Mouse (Mus musculus): ENCODE measurements around the gene Sycp2l.
"Not testable (repeated sequence)": the region's sequence is repeated elsewhere in the genome, so short reads cannot be mapped to it uniquely, and the experiment has no call there.

Sycp2l gene

GRCm38 (mm10) chr13:41123666-41124225, 9.6 kb downstream of the Sycp2l start:
- no peak for DNase-seq (ENCODE audit: low spot score in 2 of 2)

DNA sequence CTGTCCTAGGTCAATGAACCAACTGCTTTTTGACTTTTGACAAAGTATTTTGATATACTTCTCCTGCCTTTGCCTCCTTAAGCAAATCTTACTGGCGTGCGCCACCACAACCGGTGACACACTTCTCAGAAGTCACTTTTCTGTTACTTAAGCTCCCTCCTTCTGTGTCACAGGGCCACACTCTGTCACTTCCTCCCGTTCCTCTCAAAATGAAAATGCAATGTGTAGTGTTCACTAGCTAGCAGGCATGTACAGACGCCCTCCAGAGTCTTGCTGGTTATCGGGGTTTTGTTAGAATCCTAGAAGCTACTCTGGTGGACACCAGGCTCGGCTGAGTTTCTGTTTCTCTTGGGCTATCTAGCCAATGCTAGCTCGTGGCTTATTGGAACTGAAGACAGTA, 14.2 kb downstream of the Sycp2l start:
- DNase-seq (ENCODE audit: low spot score in 2 of 2), result no peak

DNA sequence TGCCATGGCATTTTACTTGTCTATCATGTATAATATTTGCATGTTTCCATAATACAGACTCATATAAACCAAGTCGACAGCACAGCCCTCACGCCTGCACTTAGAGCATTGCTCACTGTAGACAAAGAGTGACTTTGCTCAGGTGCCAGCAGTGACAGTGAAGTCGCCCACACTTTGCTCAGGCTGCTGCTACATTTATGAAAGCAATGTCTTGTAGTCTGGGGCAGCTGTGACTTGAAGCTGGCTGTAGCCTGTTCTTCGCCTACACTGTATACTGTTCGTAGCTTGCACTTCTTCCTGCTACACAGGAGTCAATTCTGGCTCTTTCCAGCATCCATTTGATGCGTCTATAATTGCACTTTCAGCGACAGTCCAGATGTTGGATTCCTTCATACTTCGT, 15.0 kb downstream of the Sycp2l start:
- DNase-seq (ENCODE audit: low spot score in 2 of 2), result no peak

DNA sequence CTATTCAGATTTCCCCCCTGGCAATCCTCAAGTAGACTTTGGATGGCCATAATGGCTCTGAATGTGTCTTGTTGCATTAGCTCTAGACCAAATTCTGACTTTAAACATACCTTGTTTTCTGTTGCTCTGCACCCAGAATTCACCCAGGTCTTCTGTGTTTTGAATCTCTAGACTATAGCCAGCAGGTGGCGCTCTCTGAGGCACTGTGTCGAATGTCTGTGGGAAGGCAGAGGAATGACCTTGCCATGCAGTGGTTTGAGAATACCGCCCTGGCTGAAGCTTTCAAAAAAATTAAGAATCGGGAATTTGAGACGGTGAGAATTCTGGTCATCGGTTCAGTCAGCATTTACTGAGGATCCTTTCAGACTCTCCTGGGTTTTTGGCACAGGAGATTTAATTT, 20.8 kb downstream of the Sycp2l start:
- peak; percentile 4 to 20 for DNase-seq (ENCODE audit: low spot score in 2 of 2)

DNA sequence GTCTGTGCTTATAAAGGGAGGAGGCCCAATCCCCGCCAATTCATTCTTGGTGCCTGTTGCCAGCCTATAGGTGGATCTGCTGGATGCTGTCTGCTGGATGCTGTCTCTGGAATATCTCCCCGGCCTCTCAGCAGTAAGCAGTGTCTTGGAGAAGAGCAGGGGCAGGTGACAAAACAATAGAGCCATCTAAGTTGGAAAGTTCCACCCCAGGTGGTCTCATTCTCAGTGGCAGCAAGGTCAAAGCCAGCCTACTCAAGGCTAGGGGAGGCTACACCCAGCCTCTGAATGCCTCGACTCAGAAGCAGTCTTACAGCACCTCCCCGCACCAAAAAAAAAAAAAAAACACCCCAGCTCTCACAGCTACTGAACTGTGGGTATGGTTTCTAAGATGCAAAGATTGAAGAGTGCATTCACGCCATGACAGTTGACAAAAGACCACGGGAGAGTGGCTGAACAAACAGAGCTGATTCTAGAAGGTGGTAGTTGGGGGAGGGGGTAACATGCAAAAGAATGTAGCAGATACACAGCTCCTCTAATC, 31.4 kb downstream of the Sycp2l start:
- DNase-seq (ENCODE audit: low spot score in 2 of 2), result no peak

DNA sequence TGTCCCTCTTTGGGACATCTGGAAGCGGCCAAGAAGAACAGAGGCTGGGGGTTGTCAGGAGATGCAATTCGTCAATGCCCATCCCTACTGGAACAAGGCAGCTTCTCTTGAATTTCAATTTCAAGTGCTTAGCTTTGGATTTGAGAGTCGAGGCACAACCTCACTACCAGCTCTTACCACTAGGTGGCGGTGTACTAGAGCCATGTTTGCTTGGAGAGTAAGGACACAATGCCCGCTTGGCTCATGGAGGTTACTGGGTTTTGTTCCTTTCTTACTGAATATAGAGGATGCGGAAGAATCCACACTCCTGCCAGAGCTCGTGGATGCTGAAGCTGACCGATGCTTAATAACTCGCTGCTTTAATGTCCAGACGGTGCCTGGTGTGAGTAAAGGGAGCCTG, 32.2 kb downstream of the Sycp2l start:
- DNase-seq (ENCODE audit: low spot score in 2 of 2), result peak in 1 of 2 experiments; percentile 9

DNA sequence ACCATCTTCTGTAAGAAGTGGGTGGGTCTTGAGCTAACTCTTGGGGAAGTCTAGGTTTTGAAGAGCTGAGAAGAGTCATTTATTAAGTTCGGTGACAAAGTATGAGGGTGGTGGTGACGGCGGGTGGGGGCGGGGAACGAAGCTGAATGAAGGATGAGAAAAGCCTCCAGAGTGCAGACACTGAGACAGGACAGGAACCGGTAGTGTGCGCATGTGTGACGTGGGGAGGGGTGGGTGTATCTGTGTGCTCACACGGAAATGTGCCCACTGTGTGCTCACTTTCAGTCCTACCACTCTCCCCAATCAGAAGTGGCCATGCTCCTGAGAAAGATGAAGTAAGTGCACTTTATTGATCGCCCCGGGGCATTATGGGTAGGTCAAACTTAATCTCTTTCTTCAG, 39.0 kb downstream of the Sycp2l start:
- DNase-seq (ENCODE audit: low spot score in 2 of 2), result no peak

DNA sequence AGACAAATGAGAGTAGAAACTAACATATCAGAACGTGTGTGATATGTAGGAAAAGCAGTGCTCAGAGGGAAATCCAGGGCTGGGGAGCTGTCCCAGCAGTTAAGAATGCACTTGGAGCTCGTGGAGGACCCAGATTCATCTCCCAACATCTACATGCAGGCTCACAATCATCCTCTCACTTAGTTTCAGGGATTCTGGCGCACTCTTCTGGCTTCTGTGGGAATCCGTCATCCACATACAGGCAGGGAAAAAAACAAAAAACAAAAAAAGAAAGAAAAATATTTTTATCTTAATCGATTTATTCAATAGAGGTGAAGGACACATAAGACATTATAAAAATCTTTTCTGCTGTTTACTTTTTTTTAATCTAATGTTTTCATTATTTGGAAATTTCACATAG, 44.3 kb downstream of the Sycp2l start:
- no peak for DNase-seq (ENCODE audit: low spot score in 2 of 2)

GRCm38 (mm10) chr13:41187886-41188285, 73.8 kb downstream of the Sycp2l start:
- no peak for DNase-seq (ENCODE audit: low spot score in 2 of 2)

- DNase-seq (ENCODE audit: low spot score in 2 of 2), result no peak
These were observed 81.7 kb downstream of the Sycp2l start for GRCm38 (mm10) chr13:41195640-41196333.

DNA sequence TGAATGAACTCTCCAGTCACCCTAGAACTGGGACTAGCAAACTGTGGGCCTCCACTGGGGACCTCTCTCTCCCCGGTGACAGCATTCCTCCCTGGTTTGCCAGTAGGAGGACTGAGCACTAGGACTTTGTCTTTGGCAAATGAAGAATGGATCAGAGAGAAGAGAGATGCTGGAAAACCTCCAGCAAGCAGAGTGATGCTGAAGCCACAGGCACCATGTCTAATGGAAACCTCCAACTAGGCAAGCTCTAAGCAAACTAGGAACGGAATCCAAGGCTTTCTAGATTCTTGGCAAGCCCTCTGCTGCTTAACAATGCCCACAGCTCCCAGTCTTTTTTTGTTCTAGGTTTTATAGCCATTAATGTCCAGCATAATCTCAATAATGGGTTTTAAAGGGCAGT, 86.8 kb downstream of the Sycp2l start:
- no peak for DNase-seq (ENCODE audit: low spot score in 2 of 2)

- DNase-seq (ENCODE audit: low spot score in 2 of 2), result no peak
These were observed 89.2 kb downstream of the Sycp2l start for GRCm38 (mm10) chr13:41203289-41203688.

DNA sequence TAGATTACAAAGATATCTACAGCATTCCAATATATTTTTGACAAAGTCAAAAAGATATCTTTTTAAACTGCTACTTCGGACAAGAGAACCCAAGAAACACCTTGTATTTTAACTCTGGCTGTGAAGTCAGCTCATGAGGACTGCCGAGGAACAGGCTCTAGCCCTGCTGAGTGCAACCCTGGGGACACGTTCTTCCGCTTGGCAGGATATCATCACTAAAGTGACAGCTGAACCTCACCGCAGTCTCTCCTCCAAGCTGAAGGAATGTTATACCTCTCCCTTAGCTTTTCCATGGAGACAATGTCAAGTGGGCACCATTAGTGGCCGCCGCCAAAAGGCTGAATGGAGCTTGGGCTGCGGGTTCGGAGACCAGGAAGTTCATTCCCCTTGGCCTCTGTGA, 89.6 kb downstream of the Sycp2l start:
- DNase-seq (ENCODE audit: low spot score in 2 of 2), result no peak

DNA sequence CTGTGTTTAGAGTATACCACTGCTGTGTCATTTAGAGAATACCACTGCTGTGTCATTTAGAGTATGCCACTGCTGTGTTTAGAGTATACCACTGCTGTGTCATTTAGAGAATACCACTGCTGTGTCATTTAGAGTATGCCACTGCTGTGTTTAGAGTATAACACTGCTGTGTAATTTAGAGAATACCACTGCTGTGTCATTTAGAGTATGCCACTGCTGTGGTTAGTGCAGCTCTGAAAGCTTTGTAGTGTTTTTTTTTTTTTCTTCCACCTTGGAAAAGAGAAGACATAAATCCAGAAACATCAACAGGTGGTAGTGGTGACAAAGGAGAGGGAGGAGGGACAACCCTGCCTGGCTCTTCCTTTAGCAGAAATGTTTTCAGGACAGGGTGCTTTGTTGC, 91.5 kb downstream of the Sycp2l start:
- DNase-seq (ENCODE audit: low spot score in 2 of 2), result not testable (repeated sequence)

DNA sequence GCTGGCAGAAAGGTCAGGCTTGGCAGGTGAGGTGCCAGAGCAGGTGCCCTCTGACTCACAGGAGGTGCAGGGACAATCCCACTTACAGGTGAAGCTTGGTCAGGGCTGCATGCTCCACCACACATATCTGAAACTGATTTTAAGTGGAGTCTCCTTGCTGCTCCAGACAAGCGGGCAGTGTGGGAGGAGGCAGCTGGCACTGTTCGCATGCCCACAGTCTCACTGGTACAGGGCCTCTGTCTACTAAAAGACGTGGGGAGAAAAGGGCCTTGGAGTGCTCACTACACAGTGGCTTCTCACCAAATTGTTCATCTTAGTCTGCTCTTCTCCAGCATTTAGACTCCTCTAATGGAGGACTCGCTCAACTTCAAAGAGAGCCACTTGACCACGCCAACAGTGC, 92.1 kb downstream of the Sycp2l start:
- no peak for DNase-seq (ENCODE audit: low spot score in 2 of 2)

DNA sequence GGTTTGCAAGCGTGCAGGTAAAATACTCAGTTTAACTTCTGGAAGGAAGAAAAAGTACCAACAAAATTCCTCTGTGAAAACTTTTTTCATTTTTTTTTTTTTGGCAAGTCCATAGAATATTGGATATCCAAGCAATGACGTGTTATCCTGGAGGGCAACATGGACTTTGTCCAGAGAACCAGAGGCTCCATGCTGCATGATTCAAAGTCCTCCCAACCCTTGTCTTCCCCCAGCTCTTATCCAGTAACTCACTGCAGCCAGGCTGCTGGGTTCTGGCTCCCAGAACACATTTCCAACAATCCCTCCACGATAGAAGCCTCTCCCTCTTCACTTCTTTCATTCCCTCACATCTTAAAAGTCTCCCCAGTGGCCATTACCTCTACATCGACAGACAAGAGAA, 97.2 kb downstream of the Sycp2l start:
- no peak for DNase-seq (ENCODE audit: low spot score in 2 of 2)

DNA sequence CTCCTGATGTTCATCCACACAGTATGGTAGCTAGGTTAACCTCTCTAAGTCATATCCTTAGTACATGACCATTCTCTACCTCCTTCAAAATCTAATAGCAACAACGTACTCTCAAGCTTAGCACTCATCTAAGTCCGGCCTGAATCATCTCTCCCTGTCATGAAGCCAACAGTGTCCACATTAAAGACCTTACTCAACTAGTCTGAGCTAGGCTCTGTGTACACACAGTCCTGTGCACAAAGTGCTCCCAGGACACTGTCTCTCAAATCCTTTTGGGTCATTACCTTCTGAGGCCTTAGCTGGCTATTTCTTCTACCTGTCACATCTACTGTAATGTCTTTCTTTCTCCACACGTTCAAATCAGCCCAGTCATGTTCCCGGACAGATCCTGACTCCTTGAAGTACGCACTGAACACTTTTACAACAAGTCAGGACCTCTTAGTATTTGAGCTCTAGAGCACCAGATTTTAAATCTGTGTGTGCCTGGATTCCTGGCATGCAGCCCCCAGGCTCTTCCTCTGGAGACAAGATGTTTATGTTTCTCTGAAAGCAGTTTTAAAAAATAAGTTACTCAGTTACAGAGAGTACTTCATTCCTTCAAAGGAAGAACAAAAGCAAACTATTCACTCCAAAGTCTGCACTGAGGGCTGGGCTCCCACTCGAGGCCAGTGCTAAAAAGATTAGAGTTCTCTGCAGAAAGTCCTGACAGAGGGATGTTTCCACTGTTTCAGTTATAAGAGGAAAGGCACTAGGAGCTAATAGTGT, 98.6 kb downstream of the Sycp2l start:
- DNase-seq (ENCODE audit: low spot score in 2 of 2), result no peak

GRCm38 (mm10) chr13:41215669-41216068, 101.6 kb downstream of the Sycp2l start:
- DNase-seq (ENCODE audit: low spot score in 2 of 2), result no peak

DNA sequence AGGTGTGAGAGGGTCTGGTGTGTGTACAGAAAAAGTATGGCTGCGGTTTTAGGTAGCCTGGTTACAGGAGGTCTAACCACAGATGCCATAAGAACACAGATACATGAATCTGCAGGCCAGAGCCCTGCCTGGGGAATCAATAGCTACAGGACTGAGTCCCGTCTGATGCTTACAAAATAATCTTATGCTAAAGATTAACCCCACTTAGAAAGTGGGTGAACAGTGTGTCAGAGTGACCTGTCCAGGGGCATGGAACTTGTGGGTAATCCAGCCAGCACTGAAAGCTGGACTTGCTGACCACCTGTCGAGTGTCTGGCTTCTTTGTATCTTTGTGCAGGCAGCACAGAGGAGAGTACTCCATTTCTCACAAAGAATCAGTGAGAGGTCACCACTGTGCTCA, 102.1 kb downstream of the Sycp2l start:
- DNase-seq (ENCODE audit: low spot score in 2 of 2), result no peak

GRCm38 (mm10) chr13:41219056-41219455, 104.9 kb downstream of the Sycp2l start:
- DNase-seq (ENCODE audit: low spot score in 2 of 2), result no peak

- DNase-seq (ENCODE audit: low spot score in 2 of 2), result no peak
These were observed 105.7 kb downstream of the Sycp2l start for GRCm38 (mm10) chr13:41219687-41220303.

GRCm38 (mm10) chr13:41220304-41220834, 106.3 kb downstream of the Sycp2l start, which contains the start of gene Elovl2:
Elovl2 (minus strand) TSS chr13:41220405.
- DNase-seq (ENCODE audit: low spot score in 2 of 2), result peak; percentile 22 to 36
